Comparison of ENCODE assay signal across 8 mouse cellular contexts in the genomic region with DNA sequence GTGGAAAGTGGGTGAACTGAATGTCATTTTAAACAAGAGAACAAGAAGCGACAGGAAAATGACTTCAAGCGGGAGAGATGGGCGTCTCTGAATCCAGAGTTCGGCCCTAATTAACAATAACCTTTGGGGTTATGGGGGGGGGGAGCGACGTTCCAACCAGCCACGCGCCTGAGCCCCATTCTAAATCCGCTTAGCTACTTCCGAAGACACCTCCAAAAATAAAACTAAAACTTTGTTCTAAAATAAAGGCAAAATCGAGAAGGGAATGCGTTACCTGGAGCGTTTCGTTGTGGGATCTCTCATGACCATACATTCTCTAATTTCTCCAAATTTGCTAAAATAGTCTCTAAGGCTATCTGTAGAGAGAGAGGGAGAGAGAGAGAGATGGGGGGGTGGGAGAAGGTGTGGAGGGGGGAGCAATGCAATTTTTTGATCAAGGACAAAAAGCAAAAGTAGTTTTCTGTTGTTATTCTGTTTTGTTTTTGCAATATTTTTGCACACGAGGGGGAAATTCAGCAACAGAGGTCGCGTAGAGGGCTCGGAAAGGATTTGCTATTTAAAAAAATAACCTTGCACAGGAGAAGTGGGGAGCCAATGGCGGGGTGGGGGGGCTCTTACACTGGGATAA. TPM values are rescaled to one million over a fixed set of nuclear protein-coding genes. Genes with fewer than 3 reads are reported as not detected.
DNase-seq lines count a peak whose midpoint lies in the region; ATAC-seq and TF ChIP-seq lines count a peak whose summit lies in the region.

No protein-coding gene starts in this region.

- under 1% methylated on average over 19 of the region's 19 CpGs for WGBS in lung, adult 2 months
- WGBS in embryonic facial prominence, embryonic 11.5 days, result under 1% methylated on average over 19 of the region's 19 CpGs
- under 1% methylated on average over 19 of the region's 19 CpGs for WGBS in kidney, embryonic 15.5 days
- under 1% methylated on average over 19 of the region's 19 CpGs for WGBS in neural tube, embryonic 12.5 days

- H3K4me3 ChIP-seq in lung, adult 2 months (replicated peaks; ENCODE audit: extremely low read depth, low read depth, low read length), result peak overlapping the region; percentile 86
- H3K4me3 ChIP-seq in embryonic facial prominence, embryonic 11.5 days (ENCODE audit: low read depth, low read length), result peak overlapping the region; percentile 97
- peak overlapping the region; percentile 95 for H3K4me3 ChIP-seq in kidney, embryonic 15.5 days (replicated peaks)
- peak overlapping the region; percentile 98 for H3K4me3 ChIP-seq in neural tube, embryonic 12.5 days

- H3K9ac ChIP-seq in embryonic facial prominence, embryonic 11.5 days (replicated peaks; ENCODE audit: low read length), result peak overlapping the region; percentile 99
- H3K9ac ChIP-seq in kidney, embryonic 15.5 days, result peak overlapping the region; percentile 97
- peak overlapping the region; percentile 98 for H3K9ac ChIP-seq in neural tube, embryonic 12.5 days

- DNase-seq in lung, adult 2 months, result no peak
- no peak for DNase-seq in lung, postnatal 4 days
- no peak for DNase-seq in embryonic facial prominence, embryonic 11.5 days (ENCODE audit: low spot score)
- no peak for DNase-seq in left cerebral cortex, postnatal 36 days (ENCODE audit: low spot score in 2 of 2)
- no peak for DNase-seq in natural killer cell, adult 2 months (ENCODE audit: low spot score in 2 of 2)

- peak overlapping the region; percentile 86 for H3K27ac ChIP-seq in embryonic facial prominence, embryonic 11.5 days (replicated peaks; ENCODE audit: low read depth, low read length)
- peak overlapping the region; percentile 95 for H3K27ac ChIP-seq in kidney, embryonic 15.5 days
- peak overlapping the region; percentile 70; the same call in 1 of the 2 replicates for H3K27ac ChIP-seq in neural tube, embryonic 12.5 days

- intact Hi-C loops in left cerebral cortex, postnatal 36 days (cut with DNase I), result loop anchor here (5.0 kb wide), 1 partner anchor 95 kb away; no protein-coding TSS in a partner anchor

- H3K36me3 ChIP-seq in embryonic facial prominence, embryonic 11.5 days (replicated peaks; ENCODE audit: control insufficient read depth, insufficient read depth, low read depth, low read length), result no peaks in the 10 kb centered on the region
- H3K36me3 ChIP-seq in kidney, embryonic 15.5 days, result peaks cover 5% of the 10 kb centered on the region
- peaks cover 3% of the 10 kb centered on the region for H3K36me3 ChIP-seq in neural tube, embryonic 12.5 days

- H3K4me1 ChIP-seq in lung, adult 2 months (ENCODE audit: control insufficient read depth, insufficient read depth, low read length), result peaks cover 3% of the 10 kb centered on the region; the same call in 1 of the 2 replicates
- H3K4me1 ChIP-seq in embryonic facial prominence, embryonic 11.5 days (ENCODE audit: control insufficient read depth, insufficient read depth, low read length), result peaks cover 2% of the 10 kb centered on the region; the same call in 1 of the 2 replicates
- H3K4me1 ChIP-seq in kidney, embryonic 15.5 days, result peaks cover 57% of the 10 kb centered on the region
- H3K4me1 ChIP-seq in neural tube, embryonic 12.5 days, result peaks cover 51% of the 10 kb centered on the region

- H3K4me2 ChIP-seq in embryonic facial prominence, embryonic 11.5 days (ENCODE audit: low read depth, low read length), result peak overlapping the region; percentile 49
- peak overlapping the region; percentile 95 for H3K4me2 ChIP-seq in kidney, embryonic 15.5 days
- H3K4me2 ChIP-seq in neural tube, embryonic 12.5 days (replicated peaks), result peak overlapping the region; percentile 86

- TF ChIP-seq CTCF in lung, adult 2 months (IDR thresholded peaks at IDR 0.05; ENCODE audit: insufficient read depth, low read length), result no peak

- TF ChIP-seq POLR2A in lung, adult 2 months (IDR thresholded peaks at IDR 0.05; ENCODE audit: borderline replicate concordance, extremely low read depth, low read depth, low read length), result no peak

- H3K9me3 ChIP-seq in embryonic facial prominence, embryonic 11.5 days (replicated peaks; ENCODE audit: control insufficient read depth, low read length), result no peaks in the 10 kb centered on the region
- no peaks in the 10 kb centered on the region for H3K9me3 ChIP-seq in kidney, embryonic 15.5 days (replicated peaks)
- no peaks in the 10 kb centered on the region for H3K9me3 ChIP-seq in neural tube, embryonic 12.5 days

- no peaks in the 10 kb centered on the region for H3K27me3 ChIP-seq in embryonic facial prominence, embryonic 11.5 days (ENCODE audit: control insufficient read depth, insufficient read depth, low read length)
- H3K27me3 ChIP-seq in kidney, embryonic 15.5 days, result no peaks in the 10 kb centered on the region
- no peaks in the 10 kb centered on the region for H3K27me3 ChIP-seq in neural tube, embryonic 12.5 days (replicated peaks)

- ATAC-seq in embryonic facial prominence, embryonic 11.5 days (replicated peaks; ENCODE audit: insufficient number of reproducible peaks, low FRiP score, low TSS enrichment, low read depth), result no peak
- no peak for ATAC-seq in kidney, embryonic 15.5 days (replicated peaks; ENCODE audit: low FRiP score)
- ATAC-seq in neural tube, embryonic 12.5 days (ENCODE audit: low FRiP score, low read depth), result no peak
- no peak for ATAC-seq in inflammation-experienced regulatory T-cells, adult 6 months

RNA-seq across cellular contexts. Expression of a gene that starts 1.2 kb away (rescaled TPM):
- polyA plus RNA-seq in lung, adult 2 months (2012; rRNA removed), result 28.6 and 29.5 TPM in 2 replicates
- 13.4 and 15.0 TPM in 2 replicates for polyA plus RNA-seq in embryonic facial prominence, embryonic 11.5 days (2014; fragmentation: Nextera tagmentation; extraction: Ambion mirVana)
- 29.1 and 29.3 TPM in 2 replicates for polyA plus RNA-seq in kidney, embryonic 15.5 days (2015; fragmentation: Nextera tagmentation; extraction: Ambion mirVana)
- polyA plus RNA-seq in neural tube, embryonic 12.5 days (2016; fragmentation: Nextera tagmentation; extraction: Ambion mirVana), result 27.9 and 37.7 TPM in 2 replicates
- total RNA-seq in left cerebral cortex, postnatal 36 days (2021), result 100 to 1,000 TPM; 117 to 132 TPM
- 10 to 100 TPM; 23.6 to 30.8 (median 26.0) TPM for polyA plus RNA-seq in inflammation-experienced regulatory T-cells, adult 6 months (2017; shearing (Covaris generic))
